Mouse (Mus musculus) ES-Bruce4 (cell line): ENCODE results near the gene Ghsr. TPM values are rescaled to one million over a fixed set of nuclear protein-coding genes. Genes with fewer than 3 reads are reported as not detected.

Source experiments
- H3K27ac ChIP-seq: 2 replicates; pipeline ENCODE4 v1.5.1; 2012; ENCODE audit warnings: low read length, inconsistent platforms; ENCODE audit not compliant: insufficient read depth
- H3K27me3 ChIP-seq: 2 replicates; pipeline ENCODE4 v1.6.1; 2012; ENCODE audit warnings: mild to moderate bottlenecking, low read length, inconsistent platforms; ENCODE audit not compliant: control insufficient read depth, poor library complexity, insufficient read depth, severe bottlenecking
- H3K36me3 ChIP-seq: 2 replicates; pipeline ENCODE4 v1.6.1; 2012; ENCODE audit warnings: inconsistent platforms, mild to moderate bottlenecking, low read length, moderate library complexity; ENCODE audit not compliant: control insufficient read depth, poor library complexity, insufficient read depth, severe bottlenecking
- H3K4me1 ChIP-seq: one replicate; pipeline ENCODE4 v1.8.1; 2011; ENCODE audit warnings: low read length; ENCODE audit not compliant: control insufficient read depth, insufficient read depth
- H3K4me3 ChIP-seq: 2 replicates; pipeline ENCODE4 v1.5.1; 2011; ENCODE audit warnings: low read depth, mild to moderate bottlenecking, low read length
- H3K9ac ChIP-seq: 2 replicates; pipeline ENCODE4 v1.6.1; 2012; ENCODE audit warnings: low read depth, mild to moderate bottlenecking, inconsistent platforms; ENCODE audit not compliant: poor library complexity, severe bottlenecking
- H3K9me3 ChIP-seq: replicated peaks from 2 replicates; pipeline ENCODE4 v1.6.1; 2012; ENCODE audit warnings: mild to moderate bottlenecking, low read length, inconsistent platforms; ENCODE audit not compliant: control insufficient read depth, poor library complexity, insufficient read depth, severe bottlenecking
- CTCF ChIP-seq: IDR thresholded peaks from one replicate; pipeline ENCODE4 v1.8.1; 2011; ENCODE audit warnings: low read depth, low read length
- EP300 ChIP-seq: IDR thresholded peaks from 2 replicates; pipeline ENCODE4 v1.6.1; 2011; ENCODE audit warnings: low read depth, low read length; ENCODE audit not compliant: insufficient read depth
- POLR2A ChIP-seq: IDR thresholded peaks from one replicate; pipeline ENCODE4 v1.8.1; 2011; ENCODE audit warnings: low read length; ENCODE audit not compliant: insufficient read depth
- polyA plus RNA-seq: library from polyadenylated mRNA; stranded (reverse); fragments of >200 nt; gene quantifications from 2 replicates; pipeline ENCODE4 v1.2.4, GENCODE M21; 2011; ENCODE audit warnings: low read depth; ENCODE audit not compliant: missing spikeins, insufficient read depth, insufficient read length

Gene Ghsr
- not detected in 2 replicates for polyA plus RNA-seq

GRCm38 (mm10) chr3:27371276-27371621 lies at the start of gene Ghsr:
Ghsr (plus strand) TSS chr3:27371351.
- no peaks in the 10 kb centered on the region for H3K36me3 ChIP-seq
- no peak within 1 kb of the TSS for H3K9ac ChIP-seq
- no peaks in the 10 kb centered on the region for H3K4me1 ChIP-seq
- peak within 1 kb of the TSS; percentile 45 for H3K4me3 ChIP-seq
- peaks cover 5% of the 10 kb centered on the region for H3K27me3 ChIP-seq
- TF ChIP-seq EP300: no peak
- no peaks in the 10 kb centered on the region for H3K9me3 ChIP-seq
- no peak within 1 kb of the TSS for H3K27ac ChIP-seq

GRCm38 (mm10) chr3:27322591-27322990 lies 48.6 kb upstream of the Ghsr start:
- Histone ChIP-seq H3K9ac (no peak overlapping the region), H3K27me3 (no peaks in the 10 kb centered on the region), H3K9me3 (no peaks in the 10 kb centered on the region), H3K36me3 (no peaks in the 10 kb centered on the region), H3K4me3 (no peak overlapping the region), H3K4me1 (no peaks in the 10 kb centered on the region), H3K27ac (no peak overlapping the region)
- TF ChIP-seq POLR2A (no peak), CTCF (no peak), EP300 (no peak)

GRCm38 (mm10) chr3:27323551-27323950 lies 47.6 kb upstream of the Ghsr start:
- TF ChIP-seq CTCF: no peak
- TF ChIP-seq POLR2A: no peak
- no peak for TF ChIP-seq EP300
- Histone ChIP-seq H3K36me3 (no peaks in the 10 kb centered on the region), H3K27ac (no peak overlapping the region), H3K4me1 (no peaks in the 10 kb centered on the region), H3K4me3 (no peak overlapping the region), H3K9me3 (no peaks in the 10 kb centered on the region), H3K9ac (no peak overlapping the region), H3K27me3 (no peaks in the 10 kb centered on the region)

- no peak overlapping the region for H3K4me3 ChIP-seq
Observed at GRCm38 (mm10) chr3:27326633-27327191, 44.4 kb upstream of the Ghsr start.

GRCm38 (mm10) chr3:27330706-27331105 lies 40.4 kb upstream of the Ghsr start:
- Histone ChIP-seq H3K27ac (no peak overlapping the region), H3K4me1 (no peaks in the 10 kb centered on the region), H3K36me3 (no peaks in the 10 kb centered on the region), H3K9me3 (no peaks in the 10 kb centered on the region), H3K9ac (no peak overlapping the region), H3K4me3 (no peak overlapping the region), H3K27me3 (no peaks in the 10 kb centered on the region; the same call in 1 of the 2 replicates)
- TF ChIP-seq CTCF (no peak), POLR2A (no peak)

More at GRCm38 (mm10) chr3:27326633-27327191, 44.4 kb upstream of the Ghsr start:
- Histone ChIP-seq H3K4me1 (no peaks in the 10 kb centered on the region), H3K9me3 (no peaks in the 10 kb centered on the region), H3K27ac (no peak overlapping the region), H3K9ac (no peak overlapping the region), H3K27me3 (no peaks in the 10 kb centered on the region), H3K36me3 (no peaks in the 10 kb centered on the region)
- TF ChIP-seq CTCF (no peak), EP300 (no peak), POLR2A (no peak)

- Histone ChIP-seq H3K4me1 (no peaks in the 10 kb centered on the region), H3K9ac (no peak overlapping the region), H3K9me3 (no peaks in the 10 kb centered on the region), H3K27me3 (no peaks in the 10 kb centered on the region; the same call in 1 of the 2 replicates), H3K36me3 (no peaks in the 10 kb centered on the region), H3K27ac (no peak overlapping the region), H3K4me3 (no peak overlapping the region)
- TF ChIP-seq EP300 (no peak), POLR2A (no peak), CTCF (no peak)
Observed at GRCm38 (mm10) chr3:27338437-27338836, 32.7 kb upstream of the Ghsr start.
